Mouse (Mus musculus) lung, embryonic 16.5 days (tissue): ENCODE data around the gene Spata31d1d. TPM values are rescaled to one million over a fixed set of nuclear protein-coding genes. Genes with fewer than 3 reads are reported as not detected.

Experiments
- ATAC-seq: fragments of 200-750 bp; cut with Nextera tagmentation; 2 replicates; pipeline ENCODE4 v1.8.0; 2017; ENCODE audit warnings: low read depth, mild to moderate bottlenecking, moderate library complexity
- H3K27ac ChIP-seq: fragments of 300-500 bp; sonication (generic); 2 replicates; pipeline ENCODE4 v1.5.1; 2014; ENCODE audit warnings: mild to moderate bottlenecking, control low read depth, low read length
- H3K27me3 ChIP-seq: fragments of 300-500 bp; sonication (generic); 2 replicates; pipeline ENCODE4 v1.6.1; 2014; ENCODE audit warnings: low read depth, low read length, mixed read lengths; ENCODE audit not compliant: control insufficient read depth, insufficient read depth
- H3K36me3 ChIP-seq: fragments of 300-500 bp; sonication (generic); 2 replicates; pipeline ENCODE4 v1.6.1; 2014; ENCODE audit warnings: low read length; ENCODE audit not compliant: control insufficient read depth, insufficient read depth
- H3K4me1 ChIP-seq: fragments of 300-500 bp; sonication (generic); replicated peaks from 2 replicates; pipeline ENCODE4 v1.6.1; 2014; ENCODE audit warnings: low read length, mixed read lengths; ENCODE audit not compliant: control insufficient read depth, insufficient read depth
- H3K4me2 ChIP-seq: fragments of 300-500 bp; sonication (generic); 2 replicates; pipeline ENCODE4 v1.6.1; 2014; ENCODE audit warnings: low read depth, low read length, control low read depth
- H3K4me3 ChIP-seq: fragments of 300-500 bp; sonication (generic); 2 replicates; pipeline ENCODE4 v1.5.1; 2014; ENCODE audit warnings: mild to moderate bottlenecking, low read length, control low read depth
- H3K9ac ChIP-seq: fragments of 300-500 bp; sonication (generic); 2 replicates; pipeline ENCODE4 v1.6.1; 2014; ENCODE audit warnings: low read length, control low read depth
- H3K9me3 ChIP-seq: fragments of 300-500 bp; sonication (generic); 2 replicates; pipeline ENCODE4 v1.6.1; 2016; ENCODE audit warnings: low read length; ENCODE audit not compliant: control insufficient read depth
- WGBS: fragments of 180-500 bp; shearing (Covaris S2); extraction: QIAGEN DNeasy Blood & Tissue Kit; methylation state at CpG from one replicate; pipeline ENCODE4 v1.1.7; 2014; 5-methylcytosine and 5-hydroxymethylcytosine counted together
- polyA plus RNA-seq: library from polyadenylated mRNA; unstranded; fragments of >200 nt; fragmentation: Nextera tagmentation; extraction: Ambion mirVana; gene quantifications from 2 replicates; pipeline ENCODE4 v1.2.1, GENCODE M21; 2015

The Spata31d1d gene
- polyA plus RNA-seq, 1 experiment from 2014 or later = not detected

- Histone ChIP-seq H3K27me3 (no peaks in the 10 kb centered on the region), H3K36me3 (0 out of 2 replicates have a peak, but pooled peaks cover 5% of the 10 kb centered on the region), H3K4me2 (peak overlapping the region; percentile 78), H3K27ac (peak overlapping the region; percentile 77), H3K9ac (peak overlapping the region; percentile 30), H3K4me1 (peaks cover 41% of the 10 kb centered on the region), H3K4me3 (peak overlapping the region; percentile 88), H3K9me3 (no peaks in the 10 kb centered on the region)
- WGBS = 49% methylated on average over 11 of the region's 11 CpGs
- ATAC-seq = no peak
Measured at GRCm38 (mm10) chr13:59766786-59767515, 35.4 kb upstream of the Spata31d1d start.

- Histone ChIP-seq H3K9ac (no peak overlapping the region), H3K27me3 (no peaks in the 10 kb centered on the region), H3K27ac (no peak overlapping the region), H3K36me3 (peaks cover 26% of the 10 kb centered on the region), H3K4me1 (peaks cover 21% of the 10 kb centered on the region), H3K9me3 (no peaks in the 10 kb centered on the region), H3K4me3 (no peak overlapping the region), H3K4me2 (no peak overlapping the region)
- ATAC-seq = no peak
- 82% methylated on average over 7 of the region's 7 CpGs for WGBS
Measured at GRCm38 (mm10) chr13:59762791-59763190, 31.2 kb upstream of the Spata31d1d start.

- no peaks in the 10 kb centered on the region for H3K4me1 ChIP-seq
- H3K27me3 ChIP-seq = no peaks in the 10 kb centered on the region
- H3K36me3 ChIP-seq = peaks cover 30% of the 10 kb centered on the region
- H3K4me2 ChIP-seq = no peak overlapping the region
- no peaks in the 10 kb centered on the region for H3K9me3 ChIP-seq
- H3K4me3 ChIP-seq = no peak overlapping the region
- H3K9ac ChIP-seq = no peak overlapping the region
- WGBS = 73% methylated on average over 7 of the region's 7 CpGs
- peak; percentile 58 for ATAC-seq
- H3K27ac ChIP-seq = no peak overlapping the region
Measured at GRCm38 (mm10) chr13:59756906-59757305, 25.4 kb upstream of the Spata31d1d start.

GRCm38 (mm10) chr13:59750310-59750709 is 18.8 kb upstream of the Spata31d1d start:
- no peaks in the 10 kb centered on the region for H3K4me1 ChIP-seq
- no peaks in the 10 kb centered on the region; the same call in 1 of the 2 replicates for H3K36me3 ChIP-seq
- ATAC-seq = no peak
- H3K27me3 ChIP-seq = no peaks in the 10 kb centered on the region
- no peak overlapping the region for H3K27ac ChIP-seq
- H3K9me3 ChIP-seq = no peaks in the 10 kb centered on the region
- H3K9ac ChIP-seq = no peak overlapping the region
- no peak overlapping the region for H3K4me3 ChIP-seq
- H3K4me2 ChIP-seq = no peak overlapping the region
- 72% methylated on average over 12 of the region's 12 CpGs for WGBS

- no peaks in the 10 kb centered on the region for H3K4me1 ChIP-seq
- no peaks in the 10 kb centered on the region for H3K9me3 ChIP-seq
- WGBS = 79% methylated on average over 9 of the region's 9 CpGs
- no peaks in the 10 kb centered on the region for H3K36me3 ChIP-seq
- no peak within 1 kb of the TSS for H3K4me3 ChIP-seq
- no peak within 1 kb of the TSS for H3K27ac ChIP-seq
- no peak within 1 kb of the TSS for H3K9ac ChIP-seq
- no peak within 1 kb of the TSS for H3K4me2 ChIP-seq
- no peaks in the 10 kb centered on the region for H3K27me3 ChIP-seq
- ATAC-seq = no peak
Measured at GRCm38 (mm10) chr13:59746711-59747110, 15.2 kb upstream of the Spata31d1d start, which contains the start of gene 1700014D04Rik. Gene 1700014D04Rik (minus strand): TSS chr13:59746752.

GRCm38 (mm10) chr13:59746164-59746563 is 14.6 kb upstream of the Spata31d1d start:
- 0 out of 2 replicates have a peak, but pooled peaks have one; percentile 47 for ATAC-seq
- Histone ChIP-seq H3K27me3 (no peaks in the 10 kb centered on the region), H3K9ac (no peak overlapping the region), H3K4me3 (no peak overlapping the region), H3K4me2 (no peak overlapping the region), H3K36me3 (no peaks in the 10 kb centered on the region), H3K27ac (no peak overlapping the region), H3K4me1 (no peaks in the 10 kb centered on the region), H3K9me3 (no peaks in the 10 kb centered on the region)
- WGBS = 61% methylated on average over 5 of the region's 6 CpGs

- Histone ChIP-seq H3K4me2 (no peak overlapping the region), H3K4me1 (no peaks in the 10 kb centered on the region), H3K9me3 (no peaks in the 10 kb centered on the region), H3K36me3 (no peaks in the 10 kb centered on the region), H3K4me3 (no peak overlapping the region), H3K9ac (no peak overlapping the region), H3K27ac (no peak overlapping the region), H3K27me3 (no peaks in the 10 kb centered on the region)
- 68% methylated on average over 6 of the region's 6 CpGs for WGBS
- ATAC-seq = no peak
Measured at GRCm38 (mm10) chr13:59745462-59745861, 13.9 kb upstream of the Spata31d1d start.

GRCm38 (mm10) chr13:59741697-59742096 is 10.1 kb upstream of the Spata31d1d start:
- Histone ChIP-seq H3K4me2 (no peak overlapping the region), H3K27me3 (no peaks in the 10 kb centered on the region), H3K9ac (no peak overlapping the region), H3K4me3 (no peak overlapping the region), H3K9me3 (no peaks in the 10 kb centered on the region), H3K36me3 (no peaks in the 10 kb centered on the region), H3K4me1 (no peaks in the 10 kb centered on the region), H3K27ac (no peak overlapping the region)
- 66% methylated on average over 10 of the region's 10 CpGs for WGBS
- no peak for ATAC-seq

GRCm38 (mm10) chr13:59741096-59741495 is 9.5 kb upstream of the Spata31d1d start:
- no peak for ATAC-seq
- H3K9me3 ChIP-seq = no peaks in the 10 kb centered on the region
- 69% methylated on average over 11 of the region's 11 CpGs for WGBS

More at GRCm38 (mm10) chr13:59741096-59741495, 9.5 kb upstream of the Spata31d1d start:
- H3K4me2 ChIP-seq = no peak overlapping the region
- H3K4me1 ChIP-seq = no peaks in the 10 kb centered on the region
- H3K36me3 ChIP-seq = no peaks in the 10 kb centered on the region
- no peak overlapping the region for H3K9ac ChIP-seq
- H3K27me3 ChIP-seq = no peaks in the 10 kb centered on the region
- H3K27ac ChIP-seq = no peak overlapping the region
- H3K4me3 ChIP-seq = no peak overlapping the region
